Mouse (Mus musculus): ENCODE measurements around the gene 9330161L09Rik. TPM values are rescaled to one million over a fixed set of nuclear protein-coding genes. Genes with fewer than 3 reads are reported as not detected.
"Not testable (repeated sequence)": the region's sequence is repeated elsewhere in the genome, so short reads cannot be mapped to it uniquely, and the experiment has no call there.

9330161L09Rik gene
- polyA plus RNA-seq (2014; fragmentation: Nextera tagmentation; extraction: Ambion mirVana): 0.51 and 0.62 TPM in 2 replicates

- Histone ChIP-seq H3K4me1 (ENCODE audit: insufficient read depth) (no peaks in the 10 kb centered on the region), H3K9me3 (ENCODE audit: low read depth, low read length) (no peaks in the 10 kb centered on the region), H3K4me2 (no peak within 1 kb of the TSS), H3K27me3 (ENCODE audit: insufficient read depth, low read length) (no peaks in the 10 kb centered on the region), H3K27ac (ENCODE audit: low read depth) (no peak within 1 kb of the TSS), H3K36me3 (ENCODE audit: insufficient read depth) (peaks cover 92% of the 10 kb centered on the region), H3K4me3 (ENCODE audit: low read depth, low read length) (no peak within 1 kb of the TSS), H3K9ac (no peak within 1 kb of the TSS)
- TF ChIP-seq CTCF (IDR thresholded peaks at IDR 0.05; ENCODE audit: low read depth): no peak
- WGBS: 94% methylated on average over 4 of the region's 4 CpGs
- ATAC-seq (ENCODE audit: insufficient read depth): no peak
- DNase-seq: no peak
Observed at GRCm38 (mm10) chr12:103407720-103408119, at the start of gene 9330161L09Rik. Gene 9330161L09Rik (minus strand): TSS chr12:103407820.

- ATAC-seq (ENCODE audit: insufficient read depth): no peak
- no peak within 1 kb of the TSS for H3K27ac ChIP-seq (ENCODE audit: low read depth)
- no peak for DNase-seq
Observed at GRCm38 (mm10) chr12:103457140-103457539, 49.5 kb upstream of the 9330161L09Rik start, which contains the start of gene Ifi27l2b. Gene Ifi27l2b (minus strand): TSS chr12:103457223.

GRCm38 (mm10) chr12:103456727-103457126 lies 49.1 kb upstream of the 9330161L09Rik start:
- not testable (repeated sequence) for DNase-seq; H3K27ac ChIP-seq (ENCODE audit: low read depth); H3K4me2 ChIP-seq; H3K4me1 ChIP-seq (ENCODE audit: insufficient read depth); H3K27me3 ChIP-seq (ENCODE audit: insufficient read depth, low read length); H3K9me3 ChIP-seq (ENCODE audit: low read depth, low read length); H3K4me3 ChIP-seq (ENCODE audit: low read depth, low read length); H3K36me3 ChIP-seq (ENCODE audit: insufficient read depth); H3K9ac ChIP-seq; ATAC-seq (ENCODE audit: insufficient read depth)
- no CpG with 5 or more reads among the region's 1 CpGs for WGBS

More at GRCm38 (mm10) chr12:103457140-103457539, 49.5 kb upstream of the 9330161L09Rik start, which contains the start of gene Ifi27l2b:
- no peak within 1 kb of the TSS for H3K9ac ChIP-seq
- TF ChIP-seq CTCF (IDR thresholded peaks at IDR 0.05; ENCODE audit: low read depth): no peak
- no peaks in the 10 kb centered on the region for H3K9me3 ChIP-seq (ENCODE audit: low read depth, low read length)
- H3K36me3 ChIP-seq (ENCODE audit: insufficient read depth): no peaks in the 10 kb centered on the region
- H3K4me2 ChIP-seq: no peak within 1 kb of the TSS
- H3K27me3 ChIP-seq (ENCODE audit: insufficient read depth, low read length): no peaks in the 10 kb centered on the region
- H3K4me1 ChIP-seq (ENCODE audit: insufficient read depth): no peaks in the 10 kb centered on the region
- no peak within 1 kb of the TSS for H3K4me3 ChIP-seq (ENCODE audit: low read depth, low read length)
- WGBS: 61% methylated on average over 3 of the region's 3 CpGs

- no peaks in the 10 kb centered on the region for H3K4me1 ChIP-seq (ENCODE audit: insufficient read depth)
- ATAC-seq (ENCODE audit: insufficient read depth): no peak
- H3K9ac ChIP-seq: no peak overlapping the region
- TF ChIP-seq CTCF (IDR thresholded peaks at IDR 0.05; ENCODE audit: low read depth): no peak
- no peak overlapping the region for H3K27ac ChIP-seq (ENCODE audit: low read depth)
- no peak overlapping the region for H3K4me3 ChIP-seq (ENCODE audit: low read depth, low read length)
- H3K27me3 ChIP-seq (ENCODE audit: insufficient read depth, low read length): no peaks in the 10 kb centered on the region
- no peak for DNase-seq
- no peaks in the 10 kb centered on the region for H3K36me3 ChIP-seq (ENCODE audit: insufficient read depth)
- no peaks in the 10 kb centered on the region for H3K9me3 ChIP-seq (ENCODE audit: low read depth, low read length)
- H3K4me2 ChIP-seq: no peak overlapping the region
Observed at GRCm38 (mm10) chr12:103453361-103453760, 45.7 kb upstream of the 9330161L09Rik start.

GRCm38 (mm10) chr12:103445060-103445459 lies 37.4 kb upstream of the 9330161L09Rik start:
- WGBS: 78% methylated on average over 3 of the region's 3 CpGs
- Histone ChIP-seq H3K4me1 (ENCODE audit: insufficient read depth) (no peaks in the 10 kb centered on the region), H3K4me3 (ENCODE audit: low read depth, low read length) (no peak overlapping the region), H3K27ac (ENCODE audit: low read depth) (no peak overlapping the region), H3K36me3 (ENCODE audit: insufficient read depth) (no peaks in the 10 kb centered on the region), H3K27me3 (ENCODE audit: insufficient read depth, low read length) (no peaks in the 10 kb centered on the region), H3K9me3 (ENCODE audit: low read depth, low read length) (no peaks in the 10 kb centered on the region), H3K9ac (no peak overlapping the region), H3K4me2 (no peak overlapping the region)
- DNase-seq (no peak), ATAC-seq (ENCODE audit: insufficient read depth) (no peak)
- no peak for TF ChIP-seq CTCF (IDR thresholded peaks at IDR 0.05; ENCODE audit: low read depth)

GRCm38 (mm10) chr12:103444261-103444660 lies 36.6 kb upstream of the 9330161L09Rik start:
- 14% methylated on average over 6 of the region's 7 CpGs for WGBS
- H3K4me2 ChIP-seq; H3K9me3 ChIP-seq (ENCODE audit: low read depth, low read length); H3K4me3 ChIP-seq (ENCODE audit: low read depth, low read length); DNase-seq; H3K36me3 ChIP-seq (ENCODE audit: insufficient read depth); H3K4me1 ChIP-seq (ENCODE audit: insufficient read depth); H3K27me3 ChIP-seq (ENCODE audit: insufficient read depth, low read length); ATAC-seq (ENCODE audit: insufficient read depth); H3K27ac ChIP-seq (ENCODE audit: low read depth); H3K9ac ChIP-seq: not testable (repeated sequence)

- no peak within 1 kb of the TSS for H3K4me2 ChIP-seq
- no peaks in the 10 kb centered on the region for H3K4me1 ChIP-seq (ENCODE audit: insufficient read depth)
- DNase-seq: no peak
- no peak within 1 kb of the TSS for H3K4me3 ChIP-seq (ENCODE audit: low read depth, low read length)
- no peaks in the 10 kb centered on the region for H3K36me3 ChIP-seq (ENCODE audit: insufficient read depth)
- no peaks in the 10 kb centered on the region for H3K27me3 ChIP-seq (ENCODE audit: insufficient read depth, low read length)
- WGBS: 44% methylated on average over 3 of the region's 3 CpGs
- no peaks in the 10 kb centered on the region for H3K9me3 ChIP-seq (ENCODE audit: low read depth, low read length)
- TF ChIP-seq CTCF (IDR thresholded peaks at IDR 0.05; ENCODE audit: low read depth): no peak
- no peak within 1 kb of the TSS for H3K9ac ChIP-seq
- no peak within 1 kb of the TSS for H3K27ac ChIP-seq (ENCODE audit: low read depth)
- no peak for ATAC-seq (ENCODE audit: insufficient read depth)
Observed at GRCm38 (mm10) chr12:103443524-103443923, 35.9 kb upstream of the 9330161L09Rik start, which contains the start of gene Ifi27l2a. Gene Ifi27l2a (minus strand): TSS chr12:103443680.

GRCm38 (mm10) chr12:103437601-103438000 lies 30.0 kb upstream of the 9330161L09Rik start:
- 57% methylated on average over 1 of the region's 1 CpGs for WGBS
- no peak for TF ChIP-seq CTCF (IDR thresholded peaks at IDR 0.05; ENCODE audit: low read depth)
- no peak overlapping the region for H3K27ac ChIP-seq (ENCODE audit: low read depth)

More at GRCm38 (mm10) chr12:103437601-103438000, 30.0 kb upstream of the 9330161L09Rik start:
- Histone ChIP-seq H3K36me3 (ENCODE audit: insufficient read depth) (no peaks in the 10 kb centered on the region), H3K4me1 (ENCODE audit: insufficient read depth) (no peaks in the 10 kb centered on the region), H3K4me2 (no peak overlapping the region), H3K9me3 (ENCODE audit: low read depth, low read length) (no peaks in the 10 kb centered on the region), H3K27me3 (ENCODE audit: insufficient read depth, low read length) (no peaks in the 10 kb centered on the region), H3K9ac (no peak overlapping the region), H3K4me3 (ENCODE audit: low read depth, low read length) (no peak overlapping the region)
- DNase-seq: no peak
- no peak for ATAC-seq (ENCODE audit: insufficient read depth)
